ENCODE assay signal across 29 mouse cellular contexts in the genomic region with DNA sequence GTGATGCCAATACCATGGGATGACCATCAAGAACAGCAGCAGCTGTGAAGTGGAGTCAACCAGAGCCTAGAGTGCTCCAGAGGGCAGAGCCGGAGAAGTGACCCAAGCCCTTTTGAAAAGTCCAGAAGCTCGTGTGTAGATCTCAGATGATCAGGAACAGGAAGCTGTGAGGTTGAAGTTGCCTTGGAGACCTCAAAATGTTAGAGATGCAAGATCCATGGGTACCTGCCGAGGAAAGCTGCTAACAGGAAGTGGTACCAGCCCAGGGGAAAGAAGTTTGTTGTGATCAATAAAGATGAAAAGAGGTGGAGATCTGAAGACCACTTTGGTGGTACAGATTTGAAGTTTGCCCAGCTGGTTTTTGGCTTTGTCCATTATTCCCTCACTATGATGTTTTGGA. TPM values are rescaled to one million over a fixed set of nuclear protein-coding genes. Genes with fewer than 3 reads are reported as not detected.
A peak's percentile ranks its signal among the peaks of the same experiment; 100 is the strongest.
DNase-seq lines count a peak whose midpoint lies in the region; ATAC-seq lines count a peak whose summit lies in the region.
"Had no signal": no experiment of that assay in that cellular context is flagged by ENCODE, and none has a peak within 500 bp of the region (broad histone marks: within the 10 kb centered on the region; RNA-seq: fewer than 3 reads in every experiment).

No protein-coding gene starts in this region.

- 80% methylated on average over 3 of the region's 3 CpGs for WGBS in hindbrain, embryonic 12.5 days

- peak; percentile 72 for ATAC-seq in CD4-positive, CD25-positive, alpha-beta regulatory T cell, adult 4 months
- peak; percentile 75 for ATAC-seq in inflammation-experienced regulatory T-cells, adult 6 months
- no peak for ATAC-seq in hindbrain, embryonic 12.5 days (ENCODE audit: low FRiP score)
- ATAC-seq: forebrain, embryonic 14.5 days; forebrain, postnatal 0 days; intestine, embryonic 15.5 days; Patski had no signal

- H3K27me3 ChIP-seq in hindbrain, embryonic 12.5 days, result no peaks in the 10 kb centered on the region
- H3K27me3 ChIP-seq: CH12.LX; embryonic facial prominence, embryonic 12.5 days; embryonic facial prominence, embryonic 15.5 days; heart, embryonic 13.5 days; hindbrain, embryonic 15.5 days; intestine, embryonic 15.5 days; Patski had no signal

- H3K27ac ChIP-seq in hindbrain, embryonic 12.5 days, result no peak overlapping the region
- H3K27ac ChIP-seq: embryonic facial prominence, embryonic 12.5 days; embryonic facial prominence, embryonic 15.5 days; gastrocnemius, adult 2 months; heart, adult 2 months; heart, embryonic 10.5 days; heart, embryonic 13.5 days; hindbrain, embryonic 15.5 days; intestine, embryonic 15.5 days had no signal

- peak; percentile 58 for DNase-seq in CD4-positive helper T cell, adult 2 months (ENCODE audit: low read depth, low spot score)
- DNase-seq in ovary, postnatal 36 days (ENCODE audit: low spot score), result no peak
- DNase-seq in ovary, adult 18-20 months (ENCODE audit: low spot score), result no peak
- DNase-seq: adrenal gland, adult 8-10 months; adrenal gland, postnatal 25 days; B cell, adult 2 months; cerebellum, adult 18-20 months; cerebellum, adult 9-10 months; cerebellum, postnatal 25 days; forebrain, postnatal 0 days; gastrocnemius, adult 2 months; gastrocnemius, postnatal 14 days; heart, adult 2 months; heart, postnatal 14 days; heart, postnatal 4 days; kidney, adult 11 months had no signal

- no peaks in the 10 kb centered on the region for H3K9me3 ChIP-seq in hindbrain, embryonic 12.5 days (replicated peaks)
- H3K9me3 ChIP-seq: embryonic facial prominence, embryonic 12.5 days; embryonic facial prominence, embryonic 15.5 days; G1E; heart, embryonic 10.5 days; heart, embryonic 13.5 days; hindbrain, embryonic 15.5 days; intestine, embryonic 15.5 days had no signal

- H3K9ac ChIP-seq in hindbrain, embryonic 12.5 days, result no peak overlapping the region
- H3K9ac ChIP-seq: embryonic facial prominence, embryonic 12.5 days; embryonic facial prominence, embryonic 15.5 days; forebrain, postnatal 0 days; heart, embryonic 13.5 days; hindbrain, embryonic 15.5 days; intestine, embryonic 15.5 days had no signal

- no peak overlapping the region for H3K4me2 ChIP-seq in hindbrain, embryonic 12.5 days (replicated peaks)
- H3K4me2 ChIP-seq: embryonic facial prominence, embryonic 12.5 days; embryonic facial prominence, embryonic 15.5 days; heart, embryonic 13.5 days; hindbrain, embryonic 15.5 days; intestine, embryonic 15.5 days had no signal

- H3K4me1 ChIP-seq in hindbrain, embryonic 12.5 days, result no peaks in the 10 kb centered on the region
- H3K4me1 ChIP-seq: embryonic facial prominence, embryonic 12.5 days; embryonic facial prominence, embryonic 15.5 days; heart, embryonic 10.5 days; heart, embryonic 13.5 days; hindbrain, embryonic 15.5 days; intestine, embryonic 15.5 days had no signal

- no peak overlapping the region for H3K4me3 ChIP-seq in hindbrain, embryonic 12.5 days
- H3K4me3 ChIP-seq: embryonic facial prominence, embryonic 12.5 days; embryonic facial prominence, embryonic 15.5 days; gastrocnemius, adult 2 months; heart, adult 2 months; heart, embryonic 10.5 days; heart, embryonic 13.5 days; hindbrain, embryonic 15.5 days; intestine, embryonic 15.5 days had no signal

- H3K36me3 ChIP-seq in hindbrain, embryonic 12.5 days, result no peaks in the 10 kb centered on the region
- H3K36me3 ChIP-seq: embryonic facial prominence, embryonic 12.5 days; embryonic facial prominence, embryonic 15.5 days; G1E; heart, embryonic 10.5 days; heart, embryonic 13.5 days; hindbrain, embryonic 15.5 days; intestine, embryonic 15.5 days had no signal

RNA-seq across cellular contexts. Expression of a gene that starts 22.3 kb away (rescaled TPM):
- polyA plus RNA-seq in CD4-positive, CD25-positive, alpha-beta regulatory T cell, adult 4 months (2017; shearing (Covaris generic)), result 1 to 10 TPM; 3.9 to 6.5 TPM
- polyA plus RNA-seq in inflammation-experienced regulatory T-cells, adult 6 months (2017; shearing (Covaris generic)), result 1 to 10 TPM; 1.6 to 4.9 (median 4.2) TPM
- 18.7 and 25.7 TPM in 2 replicates for polyA plus RNA-seq in hindbrain, embryonic 12.5 days (2016; fragmentation: Nextera tagmentation; extraction: Ambion mirVana)
